Mouse (Mus musculus): Measurements from ENCODE around the gene Rbpj.

- no peak for TF ChIP-seq CTCF (IDR thresholded peaks at IDR 0.05; ENCODE audit: low read depth)
- TF ChIP-seq EP300 (IDR thresholded peaks at IDR 0.05; ENCODE audit: low read depth) = no peak
Observed at GRCm38 (mm10) chr5:53670321-53670938, 204.5 kb downstream of the Rbpj start.
